Mouse (Mus musculus) small intestine, adult 2 months (tissue): ENCODE data around the gene Khdc3.

Source experiments
- CTCF ChIP-seq: fragments of 200-500 bp; IDR thresholded peaks from 2 replicates; pipeline ENCODE4 v1.5.1; 2012; ENCODE audit warnings: low read depth, mild to moderate bottlenecking, control low read depth, inconsistent platforms, low read length, moderate library complexity, mixed read lengths; ENCODE audit not compliant: insufficient replicate concordance, insufficient read length; ENCODE audit errors: extremely low read depth
- POLR2A ChIP-seq: fragments of 200-500 bp; IDR thresholded peaks from 2 replicates; pipeline ENCODE4 v1.6.1; 2012; ENCODE audit warnings: low read depth, mild to moderate bottlenecking, control low read depth, inconsistent platforms, low read length, moderate library complexity

DNA sequence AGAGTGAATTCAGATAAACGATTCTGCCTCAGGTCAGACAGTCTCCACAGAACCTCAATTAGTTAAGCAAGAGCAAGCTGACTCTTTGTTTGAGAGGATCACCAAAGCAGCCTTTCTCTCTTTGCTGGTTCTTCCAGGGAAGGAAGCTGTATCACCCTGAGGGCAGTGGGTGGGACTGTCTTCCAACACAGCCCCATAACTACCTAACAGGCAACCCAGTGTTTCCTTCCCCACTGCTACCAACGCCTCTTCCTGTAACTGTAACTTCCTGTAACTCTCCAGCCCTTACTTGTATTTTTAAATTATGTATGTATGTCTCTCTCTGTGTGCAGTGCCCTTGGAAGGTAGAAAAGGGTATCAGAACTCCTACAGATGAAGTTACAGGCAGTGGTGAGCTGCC lies 25.8 kb downstream of the Khdc3 start:
- no peak for TF ChIP-seq CTCF
- no peak for TF ChIP-seq POLR2A
